Mouse (Mus musculus): ENCODE measurements around the gene Dync1i2.

Gene Dync1i2

GRCm38 (mm10) chr2:71270085-71270484, 58.6 kb downstream of the Dync1i2 start:
- DNase-seq (ENCODE audit: low read depth), result no peak

DNA sequence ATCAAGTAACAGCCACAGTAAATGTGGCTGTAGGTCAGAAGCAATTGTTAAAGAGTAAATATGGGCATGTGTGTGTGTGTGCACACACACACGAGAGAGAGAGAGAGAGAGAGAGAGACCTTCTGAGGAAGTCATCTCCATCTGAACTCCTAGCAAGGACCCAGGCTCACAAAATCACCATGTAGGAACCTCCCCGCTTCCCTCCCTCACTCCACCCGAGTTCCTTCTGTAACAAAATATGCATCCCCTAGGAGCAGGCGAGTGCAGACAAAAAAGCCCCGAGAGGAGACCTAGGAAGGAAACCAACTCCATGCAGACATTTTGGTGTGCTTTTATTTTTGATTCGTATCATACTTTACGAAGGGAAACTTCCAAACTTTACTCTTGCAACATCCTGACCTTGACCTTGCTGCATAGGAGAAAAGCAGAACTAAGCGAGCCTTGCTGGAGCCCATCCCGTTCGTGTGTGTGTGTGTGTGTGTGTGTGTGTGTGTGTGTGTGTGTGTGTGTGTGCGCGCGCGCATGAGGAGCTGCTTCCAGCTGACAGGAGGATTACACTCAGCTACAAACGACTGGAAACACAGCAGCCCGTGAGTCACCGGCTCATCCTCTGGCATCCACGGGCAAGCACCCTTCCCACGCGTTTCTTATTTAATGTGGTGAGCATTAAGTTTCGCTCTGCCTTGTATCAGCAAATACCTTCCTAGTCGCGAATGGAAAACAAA, 62.6 kb downstream of the Dync1i2 start:
- peak; percentile 14 for DNase-seq (ENCODE audit: low read depth)

- DNase-seq (ENCODE audit: low read depth), result no peak
These were observed 64.2 kb downstream of the Dync1i2 start for GRCm38 (mm10) chr2:71275734-71276133.

- DNase-seq (ENCODE audit: low read depth), result no peak
These were observed 67.6 kb downstream of the Dync1i2 start for GRCm38 (mm10) chr2:71278791-71279775.

DNA sequence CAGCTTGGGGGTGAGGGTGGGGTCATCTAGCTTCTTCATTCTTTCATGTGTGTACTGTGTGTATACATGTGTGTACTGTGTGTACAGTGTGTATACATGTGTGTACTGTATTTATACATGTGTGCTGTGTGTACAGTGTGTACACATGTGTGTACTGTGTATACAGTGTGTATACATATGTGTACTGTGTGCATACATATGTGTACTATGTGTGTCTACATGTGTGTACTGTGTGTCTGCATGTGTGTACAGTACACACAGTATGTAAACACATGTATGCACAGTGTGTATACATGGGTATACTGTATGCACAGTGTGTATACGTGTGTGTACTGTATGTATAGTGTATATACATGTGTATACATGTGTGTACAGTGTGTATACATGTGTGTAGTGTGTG, 70.5 kb downstream of the Dync1i2 start:
- DNase-seq (ENCODE audit: low read depth), result no peak

- no peak for DNase-seq (ENCODE audit: low read depth)
These were observed 78.7 kb downstream of the Dync1i2 start for GRCm38 (mm10) chr2:71290107-71290775.

DNA sequence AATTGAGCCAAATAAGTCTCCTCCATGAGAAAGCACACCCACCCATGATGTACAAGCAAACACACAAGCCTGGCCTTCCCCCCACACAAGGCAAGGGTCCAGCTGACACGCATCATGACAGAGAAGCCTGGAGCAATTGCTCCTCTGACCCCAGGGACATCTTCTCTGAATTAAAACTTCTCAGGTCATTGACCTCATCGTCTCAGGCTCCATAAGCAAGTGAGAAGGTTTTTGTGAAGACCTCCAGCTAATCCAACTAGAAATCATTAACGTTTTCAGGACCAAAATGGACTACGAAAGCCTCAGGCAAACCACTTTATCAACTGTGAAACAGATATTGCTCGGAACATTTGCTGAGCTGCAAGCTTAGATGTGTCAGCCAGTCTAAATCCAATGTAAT, 80.1 kb downstream of the Dync1i2 start:
- DNase-seq (ENCODE audit: low read depth), result no peak

DNA sequence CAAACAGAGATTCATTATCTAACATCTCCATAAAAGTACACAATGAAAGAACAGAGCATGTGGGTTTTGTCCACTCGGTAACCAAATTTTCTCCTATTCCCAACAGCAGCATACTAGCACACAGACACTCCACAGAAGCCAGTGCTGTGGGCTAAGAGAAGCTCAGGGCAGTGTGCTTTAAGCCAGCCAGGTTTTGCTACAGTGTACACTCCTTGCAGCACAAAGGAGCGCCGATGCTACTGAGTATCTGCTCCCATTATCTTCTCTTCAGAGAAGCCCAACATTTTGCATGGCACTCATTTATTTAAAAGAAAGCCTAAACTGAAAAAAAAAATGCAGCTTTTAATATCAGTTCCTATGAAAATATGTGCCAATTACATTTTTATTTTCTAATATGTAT, 82.5 kb downstream of the Dync1i2 start:
- DNase-seq (ENCODE audit: low read depth), result no peak

- no peak for DNase-seq (ENCODE audit: low read depth)
These were observed 83.0 kb downstream of the Dync1i2 start for GRCm38 (mm10) chr2:71294489-71294888.

DNA sequence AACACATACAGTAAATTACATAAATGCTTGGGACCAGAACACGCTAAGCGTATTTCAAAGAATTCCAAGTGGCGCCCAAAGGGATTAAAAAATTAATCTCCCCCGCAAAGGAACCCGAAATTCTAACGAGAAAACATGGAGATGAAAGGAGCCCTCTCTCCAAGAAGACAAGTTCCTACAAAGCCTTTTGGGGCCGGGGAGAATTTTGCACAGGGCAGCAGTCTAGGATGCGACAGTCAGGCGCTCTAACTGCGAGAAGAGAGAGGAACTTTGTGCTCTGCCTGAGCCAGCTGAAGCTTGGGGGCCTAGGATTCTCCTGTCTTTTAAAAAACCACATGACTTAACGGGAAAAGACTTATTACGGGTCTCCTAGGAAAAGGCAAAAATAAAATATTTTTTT, 84.3 kb downstream of the Dync1i2 start:
- DNase-seq (ENCODE audit: low read depth), result no peak

DNA sequence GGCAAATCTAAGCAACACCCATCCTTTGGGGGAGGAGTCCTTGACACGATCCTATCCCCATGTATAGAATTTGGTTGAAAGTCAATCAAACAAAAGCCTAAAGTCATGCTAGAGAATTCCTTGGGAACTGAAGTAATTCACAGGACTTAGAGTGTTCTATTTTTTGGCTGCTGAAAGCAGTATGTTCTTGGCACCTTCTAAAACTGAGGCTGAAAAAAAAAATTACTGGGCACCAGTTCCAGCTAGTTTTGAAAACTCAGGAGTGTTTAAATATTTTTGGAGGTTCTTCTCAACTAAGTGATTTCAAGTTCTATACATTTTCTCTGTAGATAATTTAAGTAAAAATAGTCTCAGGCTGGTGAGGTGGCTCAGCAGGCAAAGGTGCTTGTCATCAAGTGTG, 86.0 kb downstream of the Dync1i2 start:
- no peak for DNase-seq (ENCODE audit: low read depth)

- no peak for DNase-seq (ENCODE audit: low read depth)
These were observed 87.2 kb downstream of the Dync1i2 start for GRCm38 (mm10) chr2:71298729-71299128.

DNA sequence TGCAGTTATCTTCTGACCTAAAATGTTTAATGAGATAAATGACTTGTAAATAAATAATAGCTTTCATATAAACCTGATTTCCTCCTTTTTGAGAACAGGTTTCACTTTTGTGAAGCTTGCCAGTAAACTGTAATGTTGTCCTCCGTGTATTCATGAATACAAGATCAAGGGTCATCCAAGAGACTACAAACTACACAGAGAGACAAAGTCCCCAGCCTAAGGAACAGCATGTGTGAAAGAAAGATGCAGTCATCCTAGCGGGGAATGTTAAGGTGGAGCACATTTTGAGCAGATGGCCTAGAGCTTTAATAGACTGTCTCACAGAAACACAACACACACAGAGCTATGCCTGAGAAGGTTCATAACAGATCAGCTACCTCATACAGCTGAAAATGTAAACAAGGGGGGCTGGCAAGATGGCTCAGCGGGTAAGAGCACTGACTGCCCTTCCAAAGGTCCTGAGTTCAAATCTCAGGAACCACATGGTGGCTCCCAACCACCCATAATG, 90.7 kb downstream of the Dync1i2 start:
- DNase-seq (ENCODE audit: low read depth), result no peak

- DNase-seq (ENCODE audit: low read depth), result no peak
These were observed 91.7 kb downstream of the Dync1i2 start for GRCm38 (mm10) chr2:71303221-71303620.

DNA sequence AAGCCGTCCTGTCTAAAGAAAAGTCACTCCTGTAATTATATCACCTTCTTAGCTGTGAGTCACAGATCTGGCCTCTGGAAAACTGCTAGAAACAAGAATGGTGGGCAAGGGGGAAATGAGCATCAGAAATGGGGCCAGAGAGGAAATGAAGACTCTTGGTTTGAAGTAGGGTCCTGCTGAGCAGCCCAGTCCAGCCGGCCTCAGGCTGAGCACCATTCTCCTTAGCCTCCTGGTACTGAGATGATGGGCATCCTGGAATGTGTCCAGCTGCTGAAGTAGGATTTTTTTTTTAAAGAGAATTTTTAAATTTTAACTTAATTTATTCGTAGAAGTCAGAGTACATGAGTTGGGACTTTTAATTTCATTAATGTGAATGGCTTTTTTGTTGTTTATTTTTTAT, 93.3 kb downstream of the Dync1i2 start:
- no peak for DNase-seq (ENCODE audit: low read depth)

- DNase-seq (ENCODE audit: low read depth), result no peak
These were observed 94.9 kb downstream of the Dync1i2 start for GRCm38 (mm10) chr2:71306357-71306756.

DNA sequence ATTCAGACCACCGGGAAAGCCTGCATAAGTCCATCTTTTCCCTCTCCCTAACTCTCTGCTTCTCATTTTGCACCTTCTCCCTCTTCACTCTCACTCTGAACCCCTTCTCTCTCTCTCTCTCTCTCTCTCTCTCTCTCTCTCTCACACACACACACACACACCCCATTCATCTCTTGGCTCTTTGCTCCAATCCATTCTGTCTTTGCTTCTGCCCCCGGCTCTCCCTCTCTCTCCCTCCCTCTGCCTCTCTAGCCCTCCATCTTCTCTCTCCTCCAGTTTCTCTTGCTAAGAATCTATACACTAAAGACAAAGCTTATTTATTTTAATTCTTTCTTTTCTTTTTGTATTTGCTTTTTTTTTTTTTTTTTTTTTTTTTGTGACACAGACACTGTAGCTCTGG, 98.2 kb downstream of the Dync1i2 start:
- no peak for DNase-seq (ENCODE audit: low read depth)

- DNase-seq (ENCODE audit: low read depth), result no peak
These were observed 100.6 kb downstream of the Dync1i2 start for GRCm38 (mm10) chr2:71312067-71312466.

All from c-Kit-positive CD71-negative TER-119-negative erythroid progenitor cells, embryonic 14.5 days (primary cell).